Mouse (Mus musculus) gastrocnemius, adult 18-20 months (tissue): ENCODE results near the gene Pkp4. TPM values are rescaled to one million over a fixed set of nuclear protein-coding genes. Genes with fewer than 3 reads are reported as not detected.

ENCODE experiments used
- DNase-seq: peaks from one replicate; pipeline ENCODE4 v3.0.0; 2021; ENCODE audit warnings: low spot score
- total RNA-seq, 2 experiments: library from RNA; stranded (reverse); gene quantifications; 2 replicates each; pipeline ENCODE4 v1.2.3; 2021

Gene Pkp4
- total RNA-seq, 2 experiments from 2014 or later: 18.3 to 24.0 TPM

- DNase-seq: no peak
Observed at GRCm38 (mm10) chr2:59219997-59220789, 59.5 kb downstream of the Pkp4 start.

GRCm38 (mm10) chr2:59226383-59226782, 65.7 kb downstream of the Pkp4 start:
- no peak for DNase-seq

GRCm38 (mm10) chr2:59227011-59227410, 66.4 kb downstream of the Pkp4 start:
- DNase-seq: no peak

GRCm38 (mm10) chr2:59227508-59228263, 67.0 kb downstream of the Pkp4 start:
- no peak for DNase-seq

- DNase-seq: no peak
Observed at GRCm38 (mm10) chr2:59229250-59229895, 68.7 kb downstream of the Pkp4 start.

GRCm38 (mm10) chr2:59230656-59231055, 70.0 kb downstream of the Pkp4 start:
- no peak for DNase-seq

- DNase-seq: no peak
Observed at GRCm38 (mm10) chr2:59231514-59231913, 70.9 kb downstream of the Pkp4 start.

- DNase-seq: no peak
Observed at GRCm38 (mm10) chr2:59233294-59233923, 72.8 kb downstream of the Pkp4 start.

GRCm38 (mm10) chr2:59233936-59234335, 73.3 kb downstream of the Pkp4 start:
- DNase-seq: no peak

GRCm38 (mm10) chr2:59234537-59234936, 73.9 kb downstream of the Pkp4 start:
- DNase-seq: no peak

GRCm38 (mm10) chr2:59239841-59240395, 79.3 kb downstream of the Pkp4 start:
- no peak for DNase-seq

GRCm38 (mm10) chr2:59242117-59242516, 81.5 kb downstream of the Pkp4 start:
- no peak for DNase-seq

GRCm38 (mm10) chr2:59244273-59245097, 83.8 kb downstream of the Pkp4 start:
- no peak for DNase-seq

- DNase-seq: no peak
Observed at GRCm38 (mm10) chr2:59245098-59245388, 84.4 kb downstream of the Pkp4 start.

GRCm38 (mm10) chr2:59248806-59249205, 88.2 kb downstream of the Pkp4 start:
- DNase-seq: no peak

GRCm38 (mm10) chr2:59252818-59253217, 92.2 kb downstream of the Pkp4 start:
- DNase-seq: no peak

- no peak for DNase-seq
Observed at GRCm38 (mm10) chr2:59253435-59253834, 92.8 kb downstream of the Pkp4 start.

- no peak for DNase-seq
Observed at GRCm38 (mm10) chr2:59258821-59259231, 98.2 kb downstream of the Pkp4 start.

- no peak for DNase-seq
Observed at GRCm38 (mm10) chr2:59259346-59259745, 98.7 kb downstream of the Pkp4 start.

GRCm38 (mm10) chr2:59261203-59261602, 100.6 kb downstream of the Pkp4 start:
- no peak for DNase-seq

GRCm38 (mm10) chr2:59266428-59266827, 105.8 kb downstream of the Pkp4 start:
- DNase-seq: no peak
